Mouse (Mus musculus) retina, postnatal 7 days (tissue): ENCODE measurements around the gene Ccdc174.

Source experiments
- DNase-seq: peaks from one replicate; pipeline ENCODE4 v3.0.0-alpha.2; 2012; ENCODE audit warnings: low read depth, low spot score

The Ccdc174 gene

GRCm38 (mm10) chr6:91917716-91918115, 39.9 kb downstream of the Ccdc174 start:
- DNase-seq = no peak

- no peak for DNase-seq
These were observed 53.4 kb downstream of the Ccdc174 start for GRCm38 (mm10) chr6:91931231-91931630.

DNA sequence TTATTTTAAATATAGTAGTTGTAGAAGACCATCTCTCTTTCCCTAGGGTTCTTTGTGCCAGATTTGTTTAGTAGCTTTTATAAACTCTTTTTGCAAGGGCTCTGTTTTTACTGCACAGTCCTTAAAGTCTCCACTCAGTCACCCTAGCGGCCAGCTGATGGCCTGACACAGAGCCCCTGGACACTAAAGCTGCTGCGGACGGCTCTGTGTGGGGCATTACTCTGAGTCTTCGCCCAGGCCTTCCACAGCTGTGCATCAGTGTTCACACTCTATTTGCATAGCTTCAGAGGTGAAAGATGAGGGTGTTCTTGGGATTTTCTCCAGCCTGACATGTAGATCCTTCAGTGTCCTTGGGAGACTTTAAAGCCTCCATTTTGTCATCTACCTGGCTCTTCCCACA, 60.6 kb downstream of the Ccdc174 start:
- no peak for DNase-seq

- no peak for DNase-seq
These were observed 70.6 kb downstream of the Ccdc174 start for GRCm38 (mm10) chr6:91948426-91948825.
